Mouse (Mus musculus) CH12.LX (cell line): Measurements from ENCODE around the gene Itgal. TPM values are rescaled to one million over a fixed set of nuclear protein-coding genes. Genes with fewer than 3 reads are reported as not detected.

ENCODE experiments used
- DNase-seq: peaks from one replicate; pipeline ENCODE4 v3.0.0-alpha.2; 2013; ENCODE audit errors: extremely low read depth
- H3K27ac ChIP-seq: 2 replicates; pipeline ENCODE4 v1.5.1; 2012; ENCODE audit warnings: low read depth, mild to moderate bottlenecking, control low read depth, moderate library complexity; ENCODE audit not compliant: insufficient read depth
- H3K27me3 ChIP-seq: replicated peaks from 2 replicates; pipeline ENCODE3; 2012; ENCODE audit warnings: inconsistent platforms
- H3K36me3 ChIP-seq, 2 experiments: replicated peaks in 1 of 2; 2 replicates each; pipeline versions ENCODE3 to v1.6.1; 2012; ENCODE audit warnings: inconsistent platforms in 1 of 2, low read length in 1 of 2, mild to moderate bottlenecking in 1 of 2, mixed read lengths in 1 of 2, moderate library complexity in 1 of 2; ENCODE audit not compliant: control insufficient read depth in 1 of 2, insufficient read depth in 1 of 2
- H3K4me1 ChIP-seq, 2 experiments: 2 replicates each; pipeline ENCODE4 v1.6.1; 2012; ENCODE audit warnings: inconsistent platforms in 1 of 2, moderate library complexity in 1 of 2; ENCODE audit not compliant: insufficient read depth in 2 of 2, control insufficient read depth in 1 of 2
- H3K4me2 ChIP-seq: 2 replicates; pipeline ENCODE4 v1.6.1; 2012; ENCODE audit warnings: low read depth, mild to moderate bottlenecking, control low read depth; ENCODE audit not compliant: poor library complexity, insufficient read depth, severe bottlenecking
- H3K4me3 ChIP-seq, 3 experiments: fragments of 150-350 bp in 1 of 3; sonication (generic) in 1 of 3; replicated peaks in 1 of 3; 2 replicates each; pipeline versions ENCODE3 to v1.5.1; 2011 to 2012; ENCODE audit warnings: low read depth in 2 of 3, low read length in 2 of 3, mild to moderate bottlenecking in 2 of 3, moderate library complexity in 2 of 3, control low read depth in 1 of 3, improper control_type of control experiment in 1 of 3, inconsistent platforms in 1 of 3, mixed read lengths in 1 of 3; ENCODE audit not compliant: poor library complexity in 1 of 3
- H3K79me2 ChIP-seq: replicated peaks from 2 replicates; pipeline ENCODE4 v1.6.1; 2012; ENCODE audit warnings: mild to moderate bottlenecking, moderate library complexity; ENCODE audit not compliant: control insufficient read depth, poor library complexity, insufficient read depth, severe bottlenecking; ENCODE audit errors: extremely low read depth
- H3K9ac ChIP-seq: 2 replicates; pipeline ENCODE4 v1.6.1; 2012; ENCODE audit warnings: low read depth, mild to moderate bottlenecking, control low read depth, moderate library complexity; ENCODE audit not compliant: insufficient read depth
- H3K9me3 ChIP-seq: replicated peaks from 2 replicates; pipeline ENCODE3; 2012; ENCODE audit warnings: low read length, inconsistent platforms, mixed read lengths
- BHLHE40 ChIP-seq: IDR thresholded peaks from 2 replicates; pipeline ENCODE4 v1.6.1; 2011; ENCODE audit warnings: mild to moderate bottlenecking, low read depth, low read length, improper control_type of control experiment
- CHD1 ChIP-seq: IDR thresholded peaks from 2 replicates; pipeline ENCODE4 v1.6.1; 2012; ENCODE audit warnings: low read depth, low read length, improper control_type of control experiment, inconsistent platforms
- CHD2 ChIP-seq: IDR thresholded peaks from 2 replicates; pipeline ENCODE4 v1.6.1; 2011; ENCODE audit warnings: low read length, improper control_type of control experiment
- E2F4 ChIP-seq: IDR thresholded peaks from 2 replicates; pipeline ENCODE4 v1.6.1; 2011; ENCODE audit warnings: low read depth, low read length, improper control_type of control experiment; ENCODE audit not compliant: insufficient replicate concordance
- ELF1 ChIP-seq: IDR thresholded peaks from 2 replicates; pipeline ENCODE4 v1.6.1; 2014; ENCODE audit warnings: low read depth, mild to moderate bottlenecking, inconsistent platforms, low read length, improper control_type of control experiment
- EP300 ChIP-seq: IDR thresholded peaks from 2 replicates; pipeline ENCODE4 v1.6.1; 2011; ENCODE audit warnings: low read length, improper control_type of control experiment
- ETS1 ChIP-seq: conservative IDR thresholded peaks from 2 replicates; pipeline ENCODE4 v1.6.1; 2012; ENCODE audit warnings: low read depth, mild to moderate bottlenecking, inconsistent platforms, low read length, improper control_type of control experiment, moderate library complexity
- GABPA ChIP-seq: IDR thresholded peaks from 2 replicates; pipeline ENCODE4 v1.6.1; 2012; ENCODE audit warnings: low read depth, low read length, improper control_type of control experiment, inconsistent platforms; ENCODE audit not compliant: insufficient replicate concordance
- IRF4 ChIP-seq: IDR thresholded peaks from 2 replicates; pipeline ENCODE4 v1.6.1; 2014; ENCODE audit warnings: low read depth, mild to moderate bottlenecking, inconsistent platforms, low read length, improper control_type of control experiment
- JUND ChIP-seq: conservative IDR thresholded peaks from 2 replicates; pipeline ENCODE4 v1.6.1; 2011; ENCODE audit warnings: low read depth, low read length, improper control_type of control experiment
- KAT2A ChIP-seq: IDR thresholded peaks from 2 replicates; pipeline ENCODE4 v1.6.1; 2012; ENCODE audit warnings: low read length, improper control_type of control experiment, inconsistent platforms; ENCODE audit not compliant: insufficient replicate concordance
- MAZ ChIP-seq: IDR thresholded peaks from 2 replicates; pipeline ENCODE4 v1.6.1; 2012; ENCODE audit warnings: low read depth, mild to moderate bottlenecking, inconsistent platforms, low read length, improper control_type of control experiment, moderate library complexity
- NELFE ChIP-seq: IDR thresholded peaks from 2 replicates; pipeline ENCODE4 v1.6.1; 2011; ENCODE audit warnings: low read depth, low read length, improper control_type of control experiment
- NRF1 ChIP-seq: IDR thresholded peaks from 2 replicates; pipeline ENCODE4 v1.6.1; 2014; ENCODE audit warnings: low read depth, mild to moderate bottlenecking, inconsistent platforms, low read length, improper control_type of control experiment, moderate library complexity
- PAX5 ChIP-seq: IDR thresholded peaks from 2 replicates; pipeline ENCODE4 v1.6.1; 2012; ENCODE audit warnings: low read length, inconsistent platforms, mixed read lengths
- POLR2A ChIP-seq: IDR thresholded peaks from 2 replicates; pipeline ENCODE4 v1.6.1; 2011; ENCODE audit warnings: low read depth, mild to moderate bottlenecking, improper control_type of control experiment, low read length
- POLR2AphosphoS2 ChIP-seq: IDR thresholded peaks from 2 replicates; pipeline ENCODE4 v1.6.1; 2011; ENCODE audit warnings: low read depth, low read length, improper control_type of control experiment
- RAD21 ChIP-seq: IDR thresholded peaks from 2 replicates; pipeline ENCODE4 v1.6.1; 2011; ENCODE audit warnings: low read depth, mild to moderate bottlenecking, low read length, improper control_type of control experiment, moderate library complexity
- RCOR1 ChIP-seq: conservative IDR thresholded peaks from 2 replicates; pipeline ENCODE4 v1.6.1; 2012; ENCODE audit warnings: low read depth, mild to moderate bottlenecking, inconsistent platforms, low read length, improper control_type of control experiment
- SIN3A ChIP-seq: IDR thresholded peaks from 2 replicates; pipeline ENCODE4 v1.6.1; 2012; ENCODE audit warnings: low read length, improper control_type of control experiment, inconsistent platforms
- UBTF ChIP-seq: IDR thresholded peaks from 2 replicates; pipeline ENCODE4 v1.6.1; 2012; ENCODE audit warnings: low read depth, mild to moderate bottlenecking, inconsistent platforms, low read length, improper control_type of control experiment, moderate library complexity
- USF1 ChIP-seq: IDR thresholded peaks from 2 replicates; pipeline ENCODE4 v1.6.1; 2014; ENCODE audit warnings: low read depth, mild to moderate bottlenecking, inconsistent platforms, low read length, improper control_type of control experiment
- USF2 ChIP-seq: conservative IDR thresholded peaks from 2 replicates; pipeline ENCODE4 v1.6.1; 2011; ENCODE audit warnings: low read depth, low read length, improper control_type of control experiment
- ZC3H11A ChIP-seq: IDR thresholded peaks from 2 replicates; pipeline ENCODE4 v1.6.1; 2012; ENCODE audit warnings: low read depth, mild to moderate bottlenecking, inconsistent platforms, low read length, improper control_type of control experiment
- ZNF384 ChIP-seq: IDR thresholded peaks from 2 replicates; pipeline ENCODE4 v1.6.1; 2012; ENCODE audit warnings: low read depth, low read length, improper control_type of control experiment, inconsistent platforms
- dilution Hi-C: fragments of 300-500 bp; cut with MboI; formaldehyde crosslinking; loops from 2 replicates; pipeline ENCODE4 v1.14.3; 2020; ENCODE audit warnings: low sequenced_read_pairs; ENCODE audit not compliant: extremely low pct_unique_long_range_greater_than_20kb, extremely low pct_ligation_motif_present
- in situ Hi-C: fragments of 300-500 bp; cut with MboI; formaldehyde crosslinking; loops from 3 replicates; pipeline ENCODE4 v1.14.3; 2019; ENCODE audit warnings: low sequenced_read_pairs, low pct_ligation_motif_present, low pct_unique_long_range_greater_than_20kb, mixed read lengths
- polyA plus RNA-seq: library from polyadenylated mRNA; unstranded; fragments of >175 nt; gene quantifications from 2 replicates; pipeline ENCODE4 v1.2.1, GENCODE M21; 2012; ENCODE audit warnings: low read depth; ENCODE audit not compliant: insufficient read length
- total RNA-seq, 2 experiments: library from RNA; depleted of rRNA; stranded (reverse); fragments of 300-350 nt in 1 of 2; fragments of >200 nt in 1 of 2; gene quantifications; 2 replicates each; pipeline ENCODE4 v1.2.3; 2012 to 2014

Gene Itgal
- total and polyA plus RNA-seq, 3 experiments, result 43.9 to 177 (median 69.0) TPM

GRCm38 (mm10) chr7:127358472-127358871 lies 62.4 kb downstream of the Itgal start:
- Histone ChIP-seq H3K4me1 (no peaks in the 10 kb centered on the region; a peak in 1 of 4 replicates), H3K27ac (no peak overlapping the region)
- dilution Hi-C loops, result no loop called here

GRCm38 (mm10) chr7:127360265-127360664 lies 64.2 kb downstream of the Itgal start:
- H3K36me3 ChIP-seq, result no peaks in the 10 kb centered on the region
- in situ Hi-C loops (loop anchor here (5.0 to 25.0 kb wide), 2 partner anchors 117 to 402 kb away; partner anchors contain the start of genes Fbrs and Orai3), dilution Hi-C loops (no loop called here)
- TF ChIP-seq JUND, result no peak
- TF ChIP-seq POLR2AphosphoS2, result no peak
- TF ChIP-seq SIN3A, result no peak
- TF ChIP-seq E2F4, result no peak
- no peak for TF ChIP-seq ELF1
- TF ChIP-seq EP300, result no peak
- no peak for TF ChIP-seq NELFE
- TF ChIP-seq KAT2A, result no peak
- TF ChIP-seq RCOR1, result no peak
- no peak for TF ChIP-seq MAZ
- TF ChIP-seq ETS1, result no peak
- TF ChIP-seq GABPA, result no peak
- no peak for TF ChIP-seq POLR2A
- TF ChIP-seq NRF1, result no peak
- no peak for TF ChIP-seq PAX5
- no peak for TF ChIP-seq USF1
- TF ChIP-seq CHD2, result no peak
- H3K4me1 ChIP-seq, result no peaks in the 10 kb centered on the region; a peak in 1 of 4 replicates
- no peaks in the 10 kb centered on the region for H3K79me2 ChIP-seq
- H3K27ac ChIP-seq, result no peak overlapping the region
- no peak overlapping the region for H3K4me3 ChIP-seq
- peaks cover 16% of the 10 kb centered on the region for H3K27me3 ChIP-seq
- H3K9ac ChIP-seq, result no peak overlapping the region
- no peak overlapping the region for H3K4me2 ChIP-seq
- no peaks in the 10 kb centered on the region for H3K9me3 ChIP-seq
- DNase-seq, result no peak

More at GRCm38 (mm10) chr7:127358472-127358871, 62.4 kb downstream of the Itgal start:
- peaks cover 16% of the 10 kb centered on the region for H3K27me3 ChIP-seq
- no peaks in the 10 kb centered on the region for H3K79me2 ChIP-seq
- no peak for DNase-seq
- no peaks in the 10 kb centered on the region for H3K36me3 ChIP-seq
- peaks cover 3% of the 10 kb centered on the region for H3K9me3 ChIP-seq
- TF ChIP-seq ZNF384, result no peak
- TF ChIP-seq KAT2A, result no peak
- TF ChIP-seq ZC3H11A, result no peak
- no peak for TF ChIP-seq USF1
- TF ChIP-seq NELFE, result no peak
- TF ChIP-seq JUND, result no peak
- TF ChIP-seq IRF4, result no peak
- TF ChIP-seq POLR2AphosphoS2, result no peak
- no peak for TF ChIP-seq USF2
- no peak for TF ChIP-seq ELF1
- no peak for TF ChIP-seq UBTF
- no peak for TF ChIP-seq BHLHE40
- no peak for TF ChIP-seq RAD21
- TF ChIP-seq CHD1, result no peak
- no peak for TF ChIP-seq NRF1
- H3K9ac ChIP-seq, result no peak overlapping the region
- H3K4me3 ChIP-seq, result no peak overlapping the region
- in situ Hi-C loops, result loop anchor here (25.0 kb wide), 1 partner anchor 404 kb away; the partner anchor contains the start of gene Orai3
- H3K4me2 ChIP-seq, result no peak overlapping the region
